ENCODE assay signal across 9 mouse cellular contexts in genomic region chr14:61330996-61331561, GRCm38 (mm10). TPM values are rescaled to one million over a fixed set of nuclear protein-coding genes. Genes with fewer than 3 reads are reported as not detected.
DNase-seq lines count a peak whose midpoint lies in the region; ATAC-seq and TF ChIP-seq lines count a peak whose summit lies in the region.
"Had no signal": no experiment of that assay in that cellular context is flagged by ENCODE, and none has a peak within 500 bp of the region (broad histone marks: within the 10 kb centered on the region; RNA-seq: fewer than 3 reads in every experiment).

No protein-coding gene starts in this region.

- peak; percentile 32 for DNase-seq in heart, postnatal 25 days (ENCODE audit: low spot score)
- peak; percentile 62 for DNase-seq in layer of hippocampus, adult 11-12 months (ENCODE audit: low spot score)
- DNase-seq in lung, adult 18-20 months = peak; percentile 63 to 74
- DNase-seq in thymus, adult 18-20 months = peak; percentile 8 to 35

- TF ChIP-seq POLR2A in ES-Bruce4 (IDR thresholded peaks at IDR 0.05; ENCODE audit: insufficient read depth, low read length) = no peak

- peak overlapping the region; percentile 37 for H3K4me2 ChIP-seq in forebrain, embryonic 15.5 days (replicated peaks)
- H3K4me2 ChIP-seq in neural tube, embryonic 15.5 days = peak overlapping the region; percentile 44

- ATAC-seq in cerebellum, adult (ENCODE audit: insufficient number of reproducible peaks, low FRiP score, low TSS enrichment) = peak; percentile 70
- ATAC-seq in forebrain, embryonic 15.5 days (replicated peaks) = peak; percentile 85
- ATAC-seq in neural tube, embryonic 15.5 days (ENCODE audit: low FRiP score) = peak; percentile 78

- H3K4me3 ChIP-seq in ES-Bruce4 (ENCODE audit: low read depth, low read length) = peak overlapping the region; percentile 16; the same call in 1 of the 2 replicates
- H3K4me3 ChIP-seq in forebrain, embryonic 15.5 days = no peak overlapping the region
- no peak overlapping the region for H3K4me3 ChIP-seq in neural tube, embryonic 15.5 days (replicated peaks)

- no peaks in the 10 kb centered on the region for H3K27me3 ChIP-seq in ES-Bruce4 (ENCODE audit: control insufficient read depth, insufficient read depth, low read length, poor library complexity, severe bottlenecking)
- no peaks in the 10 kb centered on the region for H3K27me3 ChIP-seq in forebrain, embryonic 15.5 days
- H3K27me3 ChIP-seq in neural tube, embryonic 15.5 days (replicated peaks) = no peaks in the 10 kb centered on the region

- TF ChIP-seq CTCF in ES-Bruce4 (IDR thresholded peaks at IDR 0.05; ENCODE audit: low read depth, low read length) = peak; percentile 69

- H3K9ac ChIP-seq in ES-Bruce4 (ENCODE audit: low read depth, poor library complexity, severe bottlenecking) = 0 out of 2 replicates have a peak overlapping the region, but pooled peaks have one; percentile 17
- 0 out of 2 replicates have a peak overlapping the region, but pooled peaks have one; percentile 4 for H3K9ac ChIP-seq in forebrain, embryonic 15.5 days (replicated peaks)
- 0 out of 2 replicates have a peak overlapping the region, but pooled peaks have one; percentile 20 for H3K9ac ChIP-seq in neural tube, embryonic 15.5 days (replicated peaks)

- intact Hi-C loops in heart, postnatal 25 days (cut with DNase I) = loop anchor here (1.0 to 10.0 kb wide), 4 partner anchors 108 to 1124 kb away; partner anchors contain the start of genes Gucy1b2 and Kpna3

- H3K36me3 ChIP-seq in ES-Bruce4 (ENCODE audit: control insufficient read depth, insufficient read depth, low read length, poor library complexity, severe bottlenecking) = no peaks in the 10 kb centered on the region
- H3K36me3 ChIP-seq in forebrain, embryonic 15.5 days = no peaks in the 10 kb centered on the region
- no peaks in the 10 kb centered on the region for H3K36me3 ChIP-seq in neural tube, embryonic 15.5 days

- no peak overlapping the region for H3K27ac ChIP-seq in ES-Bruce4 (ENCODE audit: insufficient read depth, low read length)
- H3K27ac ChIP-seq in forebrain, embryonic 15.5 days (replicated peaks) = peak overlapping the region; percentile 82
- H3K27ac ChIP-seq in neural tube, embryonic 15.5 days (replicated peaks) = peak overlapping the region; percentile 67
- H3K27ac ChIP-seq: macrophage had no signal

- peaks cover 2% of the 10 kb centered on the region for H3K4me1 ChIP-seq in ES-Bruce4 (ENCODE audit: control insufficient read depth, insufficient read depth, low read length)
- H3K4me1 ChIP-seq in forebrain, embryonic 15.5 days = peaks cover 32% of the 10 kb centered on the region
- H3K4me1 ChIP-seq in neural tube, embryonic 15.5 days = peaks cover 14% of the 10 kb centered on the region

- 9% methylated on average over 13 of the region's 13 CpGs for WGBS in forebrain, embryonic 15.5 days
- 8% methylated on average over 13 of the region's 13 CpGs for WGBS in neural tube, embryonic 15.5 days

- no peaks in the 10 kb centered on the region for H3K9me3 ChIP-seq in ES-Bruce4 (replicated peaks; ENCODE audit: control insufficient read depth, insufficient read depth, low read length, poor library complexity, severe bottlenecking)
- no peaks in the 10 kb centered on the region for H3K9me3 ChIP-seq in forebrain, embryonic 15.5 days
- H3K9me3 ChIP-seq in neural tube, embryonic 15.5 days (replicated peaks) = no peaks in the 10 kb centered on the region

- TF ChIP-seq EP300 in ES-Bruce4 (IDR thresholded peaks at IDR 0.05; ENCODE audit: insufficient read depth, low read depth, low read length) = no peak

RNA-seq across cellular contexts. Expression of gene Arl11, which starts 21.5 kb away (rescaled TPM):
- polyA plus RNA-seq in ES-Bruce4 (2011; ENCODE audit: insufficient read depth, insufficient read length, low read depth, missing spikeins) = not detected in 2 replicates
- polyA plus RNA-seq in forebrain, embryonic 15.5 days (2015; fragmentation: Nextera tagmentation; extraction: Ambion mirVana) = 0.28 and 0.33 TPM in 2 replicates
- total RNA-seq in heart, postnatal 25 days (2021) = 1 to 10 TPM; 1.2 to 1.8 TPM
- 0.77 and 1.3 TPM in 2 replicates for polyA plus RNA-seq in neural tube, embryonic 15.5 days (2015; fragmentation: Nextera tagmentation; extraction: Ambion mirVana)

RNA-seq across cellular contexts. Expression of gene Ebpl, which starts 29.2 kb away (rescaled TPM):
- polyA plus RNA-seq in ES-Bruce4 (2011; ENCODE audit: insufficient read depth, insufficient read length, low read depth, missing spikeins) = 10.2 and 10.8 TPM in 2 replicates
- polyA plus RNA-seq in forebrain, embryonic 15.5 days (2015; fragmentation: Nextera tagmentation; extraction: Ambion mirVana) = 11.1 TPM in 2 replicates
- 1 to 10 TPM; 1.3 TPM for total RNA-seq in heart, postnatal 25 days (2021)
- 12.0 and 12.8 TPM in 2 replicates for polyA plus RNA-seq in neural tube, embryonic 15.5 days (2015; fragmentation: Nextera tagmentation; extraction: Ambion mirVana)
